Mouse (Mus musculus): ENCODE data around the gene Vkorc1. TPM values are rescaled to one million over a fixed set of nuclear protein-coding genes. Genes with fewer than 3 reads are reported as not detected.
"Not testable (repeated sequence)": the region's sequence is repeated elsewhere in the genome, so short reads cannot be mapped to it uniquely, and the experiment has no call there.

The Vkorc1 gene
- polyA plus RNA-seq (2012; ENCODE audit: insufficient read depth, low replicate concordance), result 26.7 and 40.9 TPM in 2 replicates

- peaks cover 64% of the 10 kb centered on the region for H3K4me1 ChIP-seq
- H3K9me3 ChIP-seq, result no peaks in the 10 kb centered on the region
- no peaks in the 10 kb centered on the region for H3K27me3 ChIP-seq (replicated peaks)
- peaks cover 41% of the 10 kb centered on the region for H3K36me3 ChIP-seq (replicated peaks; ENCODE audit: low read length)
- TF ChIP-seq GATA1 (IDR thresholded peaks at IDR 0.05; ENCODE audit: borderline replicate concordance, low read length) (peak; percentile 54; the same call in 1 of the 3 replicates), FLI1 (IDR thresholded peaks at IDR 0.05; ENCODE audit: low read length) (no peak)
- peak within 1 kb of the TSS; percentile 94 for H3K4me3 ChIP-seq (replicated peaks)
These were observed at the start of gene Vkorc1, which contains the start of gene Gm21974 for GRCm38 (mm10) chr7:127895442-127895841. Gene Vkorc1, minus strand, starts transcription at chr7:127895617. Gene Gm21974, minus strand, starts transcription at chr7:127895454.

DNA sequence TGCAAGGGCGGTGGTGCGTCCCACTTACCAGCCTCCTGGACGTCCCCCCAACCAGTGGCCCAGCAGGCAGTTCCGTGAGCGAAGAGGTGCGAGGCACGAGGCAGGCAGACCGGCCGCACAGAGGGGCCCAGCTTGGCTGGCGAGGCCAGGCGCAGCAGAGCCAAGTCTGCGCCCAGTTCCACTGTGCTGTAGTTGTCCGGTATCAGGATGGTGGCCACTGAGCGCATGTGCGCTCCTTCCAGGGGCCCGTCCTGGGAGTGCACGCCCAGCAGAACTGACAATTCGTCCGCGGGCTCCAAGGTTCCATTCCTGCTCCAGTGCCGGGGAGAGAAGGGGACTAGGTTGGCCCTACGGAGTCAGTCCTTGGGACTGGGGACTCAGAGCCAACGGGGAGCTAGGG, 49.2 kb upstream of the Vkorc1 start:
- TF ChIP-seq GATA1 (IDR thresholded peaks at IDR 0.05; ENCODE audit: borderline replicate concordance, low read length) (no peak), FLI1 (IDR thresholded peaks at IDR 0.05; ENCODE audit: low read length) (no peak)
- Histone ChIP-seq H3K27me3 (replicated peaks) (peaks cover 43% of the 10 kb centered on the region), H3K36me3 (replicated peaks; ENCODE audit: low read length) (no peaks in the 10 kb centered on the region), H3K4me1 (peaks cover 44% of the 10 kb centered on the region), H3K9me3 (no peaks in the 10 kb centered on the region), H3K4me3 (replicated peaks) (peak overlapping the region; percentile 10)

DNA sequence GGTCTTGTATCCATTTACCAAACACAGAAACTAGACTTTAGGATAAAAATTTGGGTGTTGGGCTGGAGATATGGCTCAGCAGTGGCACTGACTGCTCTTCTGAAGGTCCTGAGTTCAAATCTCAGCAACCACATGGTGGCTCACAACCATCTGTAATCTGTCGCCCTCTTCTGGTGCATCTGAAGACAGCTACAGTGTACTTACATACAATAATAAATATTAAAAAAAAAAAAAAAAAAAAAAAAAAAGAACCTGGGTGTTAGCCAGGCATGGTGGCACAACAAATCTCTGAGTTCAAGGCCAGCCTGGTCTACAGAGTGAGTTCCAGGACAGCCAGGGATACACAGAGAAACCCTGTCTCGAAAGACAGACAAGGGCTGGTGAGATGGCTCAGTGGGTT, 46.7 kb upstream of the Vkorc1 start:
- H3K9me3 ChIP-seq; H3K4me3 ChIP-seq (replicated peaks); H3K36me3 ChIP-seq (replicated peaks; ENCODE audit: low read length): not testable (repeated sequence)
- Histone ChIP-seq H3K27me3 (replicated peaks) (peaks cover 42% of the 10 kb centered on the region), H3K4me1 (peaks cover 23% of the 10 kb centered on the region; the same call in 1 of the 2 replicates)

GRCm38 (mm10) chr7:127936216-127936884, 40.9 kb upstream of the Vkorc1 start:
- H3K4me1 ChIP-seq, result peaks cover 47% of the 10 kb centered on the region
- no peaks in the 10 kb centered on the region for H3K9me3 ChIP-seq
- H3K27me3 ChIP-seq (replicated peaks), result peaks cover 2% of the 10 kb centered on the region
- peak overlapping the region; percentile 96 for H3K4me3 ChIP-seq (replicated peaks)
- no peaks in the 10 kb centered on the region for H3K36me3 ChIP-seq (replicated peaks; ENCODE audit: low read length)
- TF ChIP-seq FLI1 (IDR thresholded peaks at IDR 0.05; ENCODE audit: low read length) (no peak), GATA1 (IDR thresholded peaks at IDR 0.05; ENCODE audit: borderline replicate concordance, low read length) (no peak)

DNA sequence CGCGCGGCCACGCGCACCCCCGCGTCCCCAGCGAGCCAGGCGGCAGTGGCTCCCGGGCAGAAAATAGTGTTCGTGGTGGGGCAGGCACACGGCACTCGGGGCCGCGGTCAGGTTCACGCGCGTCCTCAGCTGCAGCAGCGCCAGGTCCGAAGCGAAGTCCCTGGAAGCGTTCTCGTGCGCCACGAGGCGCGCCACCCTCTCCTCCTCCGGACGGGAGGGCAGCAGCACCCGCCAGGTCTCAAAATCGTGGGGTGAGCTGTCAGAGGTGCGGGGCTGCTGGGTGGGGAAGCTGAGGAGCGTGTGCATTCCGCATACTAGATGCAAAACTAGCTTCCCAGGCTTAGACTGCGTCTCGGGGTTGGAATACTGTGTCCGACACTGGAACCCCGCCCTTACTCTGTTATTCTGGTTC, 40.3 kb upstream of the Vkorc1 start:
- no peaks in the 10 kb centered on the region for H3K9me3 ChIP-seq
- TF ChIP-seq GATA1 (IDR thresholded peaks at IDR 0.05; ENCODE audit: borderline replicate concordance, low read length), result no peak
- TF ChIP-seq FLI1 (IDR thresholded peaks at IDR 0.05; ENCODE audit: low read length), result no peak
- H3K27me3 ChIP-seq (replicated peaks), result no peaks in the 10 kb centered on the region
- H3K4me3 ChIP-seq (replicated peaks), result peak overlapping the region; percentile 96
- no peaks in the 10 kb centered on the region for H3K36me3 ChIP-seq (replicated peaks; ENCODE audit: low read length)
- H3K4me1 ChIP-seq, result peaks cover 44% of the 10 kb centered on the region

DNA sequence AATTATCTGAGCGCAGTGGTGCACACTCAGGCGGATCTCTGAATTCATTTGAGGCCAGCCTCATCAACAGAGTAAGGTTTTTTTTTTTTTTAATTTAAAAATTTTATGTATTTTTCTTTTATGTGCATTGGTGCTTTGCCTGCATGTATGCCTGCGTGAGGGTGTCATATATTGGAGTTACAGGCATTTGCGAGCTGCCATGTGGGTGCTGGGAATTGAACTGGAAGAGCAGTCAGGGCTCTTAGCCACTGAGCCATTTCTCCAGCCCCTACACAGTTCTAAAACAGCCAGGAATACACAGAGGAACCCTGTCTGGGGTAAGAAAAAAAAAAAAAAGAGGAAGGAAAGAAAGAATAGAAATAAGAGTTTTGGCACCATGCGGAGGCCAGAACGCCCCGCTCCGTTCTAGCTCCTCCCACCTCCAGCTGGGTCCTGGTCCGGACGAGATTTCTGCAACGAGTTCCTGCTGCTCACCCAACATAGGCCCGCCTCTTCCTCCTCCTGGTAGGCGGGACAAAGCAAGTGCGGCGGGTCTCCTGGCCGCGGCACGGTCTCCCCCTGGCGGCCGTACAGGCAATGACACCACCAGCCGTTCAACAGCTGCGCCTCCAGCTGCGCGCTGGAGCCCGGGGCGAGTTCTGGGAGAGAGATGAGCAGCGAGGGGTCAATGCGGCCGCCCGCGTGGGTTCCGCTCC, 39.8 kb upstream of the Vkorc1 start:
- H3K27me3 ChIP-seq (replicated peaks), result no peaks in the 10 kb centered on the region
- H3K9me3 ChIP-seq, result no peaks in the 10 kb centered on the region
- H3K4me1 ChIP-seq, result peaks cover 45% of the 10 kb centered on the region
- TF ChIP-seq FLI1 (IDR thresholded peaks at IDR 0.05; ENCODE audit: low read length), result no peak
- peak overlapping the region; percentile 96 for H3K4me3 ChIP-seq (replicated peaks)
- H3K36me3 ChIP-seq (replicated peaks; ENCODE audit: low read length), result no peaks in the 10 kb centered on the region

DNA sequence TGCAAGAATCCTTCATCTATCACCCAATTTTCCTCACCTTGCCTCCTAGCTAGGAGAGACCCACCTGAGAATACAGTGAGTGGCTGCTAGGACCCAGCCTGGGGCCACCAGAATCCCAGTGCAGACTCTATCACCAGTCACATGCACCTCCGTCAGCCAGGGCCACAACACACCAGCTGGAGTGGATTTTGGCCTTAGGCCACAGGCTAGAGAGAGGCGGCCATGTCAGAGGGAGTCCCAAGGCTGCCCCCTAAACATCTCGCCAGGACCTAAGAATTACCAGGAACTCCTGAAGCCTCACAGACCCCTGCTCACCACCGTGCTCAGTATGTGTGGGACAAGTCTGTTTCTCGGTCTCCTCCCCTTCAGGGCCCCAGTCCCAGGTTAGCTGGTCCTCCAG, 38.7 kb upstream of the Vkorc1 start:
- Histone ChIP-seq H3K4me1 (peaks cover 56% of the 10 kb centered on the region), H3K4me3 (replicated peaks) (no peak overlapping the region), H3K9me3 (no peaks in the 10 kb centered on the region), H3K36me3 (replicated peaks; ENCODE audit: low read length) (no peaks in the 10 kb centered on the region), H3K27me3 (replicated peaks) (peaks cover 8% of the 10 kb centered on the region)
- no peak for TF ChIP-seq FLI1 (IDR thresholded peaks at IDR 0.05; ENCODE audit: low read length)
- TF ChIP-seq GATA1 (IDR thresholded peaks at IDR 0.05; ENCODE audit: borderline replicate concordance, low read length), result no peak

- Histone ChIP-seq H3K9me3 (no peaks in the 10 kb centered on the region), H3K4me1 (peaks cover 68% of the 10 kb centered on the region), H3K27me3 (replicated peaks) (peaks cover 8% of the 10 kb centered on the region)
These were observed 37.0 kb upstream of the Vkorc1 start for GRCm38 (mm10) chr7:127932273-127933031.

GRCm38 (mm10) chr7:127931351-127932135, 36.1 kb upstream of the Vkorc1 start:
- TF ChIP-seq GATA1 (IDR thresholded peaks at IDR 0.05; ENCODE audit: borderline replicate concordance, low read length) (no peak), FLI1 (IDR thresholded peaks at IDR 0.05; ENCODE audit: low read length) (no peak)
- peaks cover 71% of the 10 kb centered on the region for H3K4me1 ChIP-seq

More at GRCm38 (mm10) chr7:127932273-127933031, 37.0 kb upstream of the Vkorc1 start:
- Histone ChIP-seq H3K36me3 (replicated peaks; ENCODE audit: low read length) (peaks cover 5% of the 10 kb centered on the region), H3K4me3 (replicated peaks) (no peak overlapping the region)
- no peak for TF ChIP-seq FLI1 (IDR thresholded peaks at IDR 0.05; ENCODE audit: low read length)
- no peak for TF ChIP-seq GATA1 (IDR thresholded peaks at IDR 0.05; ENCODE audit: borderline replicate concordance, low read length)

More at GRCm38 (mm10) chr7:127931351-127932135, 36.1 kb upstream of the Vkorc1 start:
- Histone ChIP-seq H3K36me3 (replicated peaks; ENCODE audit: low read length) (peaks cover 14% of the 10 kb centered on the region), H3K27me3 (replicated peaks) (peaks cover 8% of the 10 kb centered on the region), H3K9me3 (no peaks in the 10 kb centered on the region), H3K4me3 (replicated peaks) (no peak overlapping the region)
